Mouse (Mus musculus): ENCODE results near the gene Desi1. TPM values are rescaled to one million over a fixed set of nuclear protein-coding genes. Genes with fewer than 3 reads are reported as not detected.

Gene Desi1
- polyA plus RNA-seq, 2 experiments from 2014 or later: 10.1 to 16.2 TPM

DNA sequence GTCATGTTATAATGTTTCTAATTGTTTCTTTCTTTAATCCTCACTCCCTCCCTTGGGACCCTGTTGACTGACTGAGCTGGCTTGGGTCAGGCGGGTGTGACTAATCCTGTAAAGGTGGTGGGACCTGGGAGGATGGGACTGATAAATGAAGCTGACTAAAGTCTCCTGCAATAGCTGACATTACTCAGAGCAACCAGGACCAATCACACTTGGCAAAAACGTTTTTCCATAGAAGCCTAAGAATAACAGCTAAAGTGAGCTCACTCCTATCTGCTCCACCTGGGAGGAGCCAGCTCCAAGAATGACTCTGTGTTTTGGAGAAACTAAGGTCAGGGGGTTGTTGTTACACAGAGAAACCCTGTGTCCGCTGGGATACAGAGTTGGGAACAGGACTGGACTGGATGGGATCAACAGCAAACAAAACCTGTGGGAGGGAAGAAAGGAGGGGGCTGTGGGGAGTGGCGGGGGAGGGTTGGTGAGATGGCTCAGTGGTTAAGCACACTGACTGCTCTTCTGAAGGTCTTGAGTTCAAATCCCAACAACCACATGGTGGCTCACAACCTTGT is 68.6 kb downstream of the Desi1 start:
- ATAC-seq: no peak

DNA sequence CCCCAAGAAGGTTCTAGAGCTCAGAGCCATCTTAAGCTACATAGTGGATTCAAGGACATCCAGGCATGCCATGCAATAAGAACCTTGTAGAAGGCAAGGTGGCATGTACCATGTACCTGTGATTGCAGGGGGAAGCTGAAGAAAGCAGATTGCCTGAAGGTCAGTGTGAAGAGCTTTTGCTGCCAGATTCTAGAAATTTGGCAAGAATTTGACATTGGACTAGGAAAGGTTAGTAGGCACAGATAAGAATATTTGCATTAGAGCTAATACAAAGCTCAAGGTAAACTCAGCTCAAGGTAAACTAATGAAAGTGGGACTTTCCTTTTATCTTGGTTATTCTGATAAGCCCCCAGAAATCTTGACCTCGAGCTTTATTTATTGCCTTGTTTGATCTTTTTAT is 69.4 kb downstream of the Desi1 start:
- no peak for ATAC-seq

DNA sequence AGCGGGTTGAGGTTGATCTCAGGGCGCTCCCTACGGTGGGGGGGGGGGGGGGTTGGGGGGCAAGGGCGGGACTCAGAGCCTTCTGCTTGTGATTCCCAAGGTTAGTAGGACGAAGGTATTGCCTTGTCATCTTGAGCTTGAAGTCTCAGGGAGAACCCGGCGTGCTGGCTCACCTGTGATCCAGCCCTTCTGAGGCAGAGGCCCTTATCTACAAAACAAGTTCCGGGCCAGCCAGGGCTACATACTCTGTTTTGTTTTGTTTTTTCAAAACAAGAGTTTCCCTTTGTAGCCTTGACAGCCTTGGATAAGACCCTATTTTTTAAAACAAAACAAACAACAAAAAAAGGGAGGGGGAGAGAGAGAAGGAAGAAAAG is 72.6 kb downstream of the Desi1 start:
- peak; percentile 4 for ATAC-seq

DNA sequence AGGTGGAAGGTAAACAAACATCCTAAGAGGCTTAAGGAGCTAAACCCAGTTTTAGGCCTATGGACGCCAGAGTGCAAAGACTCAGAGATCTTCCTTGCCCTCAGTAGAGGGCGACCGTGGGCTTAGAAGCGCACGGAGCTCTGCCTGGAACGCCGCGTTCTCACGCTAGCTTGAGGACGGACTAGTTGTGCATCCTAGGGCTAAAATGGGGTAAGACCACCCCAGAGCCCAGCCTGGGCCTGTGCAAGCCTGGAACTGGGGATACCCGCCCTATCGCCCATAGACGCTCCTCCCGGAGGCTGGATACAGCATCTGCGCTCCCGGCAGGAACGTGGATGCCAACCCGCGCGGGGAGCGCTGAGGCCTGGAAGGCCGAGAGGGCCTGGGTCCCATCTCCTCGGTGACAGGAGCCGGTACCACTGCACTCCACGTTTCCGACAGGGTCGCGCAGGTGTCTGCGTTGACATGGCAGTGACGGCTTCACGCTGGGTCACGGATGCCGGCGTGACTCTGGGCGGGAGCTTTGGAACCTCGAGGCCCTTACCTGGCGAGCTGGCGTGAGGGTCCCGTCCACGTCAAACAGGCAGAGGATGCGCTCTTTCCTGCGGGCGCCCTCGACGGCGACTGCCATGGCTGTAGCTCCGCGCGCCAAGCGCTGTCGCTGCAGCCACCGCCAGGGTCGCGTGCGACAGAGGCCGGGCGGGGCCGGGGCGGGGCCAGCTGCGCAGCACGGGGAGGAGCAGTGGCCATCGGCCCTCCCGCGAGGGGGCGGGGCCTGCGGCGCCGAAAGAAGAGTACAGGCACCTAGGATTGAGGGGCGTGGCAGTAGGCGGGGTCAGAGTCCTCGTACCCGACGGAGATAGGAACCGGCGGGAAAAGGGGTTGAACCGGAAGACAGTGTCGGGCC is 73.2 kb downstream of the Desi1 start, which contains the start of gene Pmm1:
TSS of gene Pmm1 (minus strand) at position 760 of the 907 bp plus-strand sequence.
- ATAC-seq: peak; percentile 91

GRCm38 (mm10) chr15:81958906-81959305 is 74.8 kb downstream of the Desi1 start:
- no peak for ATAC-seq

- no peak for ATAC-seq
These were observed 76.1 kb downstream of the Desi1 start for GRCm38 (mm10) chr15:81957598-81957997.

DNA sequence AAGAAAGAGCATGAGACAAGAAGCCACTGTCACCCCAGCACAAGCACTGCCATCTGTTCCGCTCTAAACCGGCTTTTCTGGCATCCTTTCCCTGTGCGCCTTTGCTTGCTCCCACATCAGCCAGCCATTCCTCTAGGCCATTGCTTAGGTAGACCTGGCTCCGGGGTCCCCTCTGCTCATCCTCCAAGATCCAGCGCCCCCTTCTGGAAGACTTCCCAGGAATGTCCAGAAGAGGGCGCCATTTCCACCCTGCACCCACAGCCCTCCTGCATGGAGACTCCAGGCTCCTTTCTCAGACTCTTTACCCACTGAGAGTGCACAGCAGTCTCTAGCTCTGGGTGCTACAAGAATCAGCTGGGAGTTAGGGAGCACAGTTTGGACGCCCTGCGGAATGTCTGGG is 77.2 kb downstream of the Desi1 start:
- no peak for ATAC-seq

- no peak for ATAC-seq
These were observed 78.2 kb downstream of the Desi1 start for GRCm38 (mm10) chr15:81955414-81955813.

- ATAC-seq: no peak
These were observed 78.9 kb downstream of the Desi1 start for GRCm38 (mm10) chr15:81954716-81955115.

- ATAC-seq: no peak
These were observed 79.5 kb downstream of the Desi1 start for GRCm38 (mm10) chr15:81954151-81954583.

DNA sequence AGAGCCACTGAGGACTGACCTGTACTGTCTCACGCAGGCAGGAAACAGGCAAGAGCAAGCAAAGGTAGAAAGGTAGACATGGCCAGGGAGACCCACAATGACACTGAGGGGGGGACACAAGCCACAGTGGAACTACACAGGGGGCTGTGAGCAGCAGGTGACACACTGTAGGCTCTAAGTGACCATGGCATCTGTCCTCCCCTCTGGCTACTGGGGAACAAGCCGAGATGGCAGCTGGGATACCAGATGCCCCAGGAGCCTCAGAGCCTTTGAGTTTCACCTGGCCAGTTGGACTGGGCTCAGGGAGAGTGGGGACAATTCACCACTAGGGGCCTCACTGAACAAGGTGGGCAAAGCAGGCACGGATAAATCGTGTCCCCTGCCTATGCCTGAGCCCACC is 81.4 kb downstream of the Desi1 start:
- no peak for ATAC-seq

- no peak for ATAC-seq
These were observed 82.5 kb downstream of the Desi1 start for GRCm38 (mm10) chr15:81951159-81951558.

DNA sequence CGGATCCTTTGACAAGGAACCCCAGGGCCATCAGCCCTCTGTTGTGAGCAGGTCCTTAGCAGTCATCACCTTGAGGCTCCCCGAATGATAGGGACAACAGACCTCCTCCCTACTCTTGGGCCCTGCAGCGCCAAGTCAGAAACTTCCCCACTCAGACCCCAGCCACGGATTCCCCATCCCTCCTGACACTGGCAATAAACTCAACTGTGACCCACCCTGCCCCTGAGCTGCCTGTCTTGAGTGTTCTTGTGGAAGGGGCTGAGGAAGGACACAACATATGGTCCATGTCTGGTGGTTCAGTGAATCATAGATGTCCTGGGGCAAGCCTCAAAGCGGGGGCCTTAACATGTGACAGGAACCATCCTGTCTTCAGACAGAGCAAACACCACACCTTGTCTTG is 82.9 kb downstream of the Desi1 start:
- ATAC-seq: no peak

- no peak for ATAC-seq
These were observed 84.1 kb downstream of the Desi1 start for GRCm38 (mm10) chr15:81949476-81950131.

DNA sequence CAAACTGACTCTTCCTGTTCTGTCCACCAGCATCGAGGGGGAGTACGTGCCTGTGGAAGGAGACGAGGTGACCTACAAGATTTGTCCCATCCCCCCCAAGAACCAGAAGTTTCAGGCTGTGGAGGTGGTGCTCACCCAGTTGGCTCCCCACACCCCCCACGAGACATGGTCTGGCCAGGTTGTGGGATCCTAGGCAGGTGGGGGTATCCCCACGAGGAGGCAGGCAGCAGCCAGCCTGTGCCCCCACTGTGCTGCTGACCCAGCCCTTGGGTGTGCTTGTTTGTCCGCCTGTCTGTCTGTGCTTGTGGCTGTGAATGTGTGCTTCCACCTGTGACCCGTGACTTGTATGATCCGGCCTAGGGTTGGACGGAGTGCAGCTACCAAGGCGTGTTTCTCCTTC is 84.6 kb downstream of the Desi1 start:
- no peak for ATAC-seq

GRCm38 (mm10) chr15:81943176-81943749 is 90.4 kb downstream of the Desi1 start:
- ATAC-seq: no peak

Other genes with a start within 250 kb of the Desi1 start
- gene Tef, start 231.4 kb downstream of the Desi1 start, polyA plus RNA-seq (2017; shearing (Covaris generic)): 1 to 10 TPM; 5.2 to 7.3 TPM
- 10 to 100 TPM; 25.8 to 45.6 TPM for gene Tob2, start 175.1 kb downstream of the Desi1 start, polyA plus RNA-seq (2017; shearing (Covaris generic))
- 100 to 1,000 TPM in 1 of 2 experiments, 10 to 100 TPM in 1; 91.8 to 102 TPM for gene Phf5a, start 162.0 kb downstream of the Desi1 start, polyA plus RNA-seq (2017; shearing (Covaris generic))
- gene Aco2, start 161.6 kb downstream of the Desi1 start, polyA plus RNA-seq (2017; shearing (Covaris generic)): 100 to 1,000 TPM in 1 of 2 experiments, 10 to 100 TPM in 1; 84.4 to 105 TPM
- gene Polr3h, start 107.6 kb downstream of the Desi1 start, polyA plus RNA-seq (2017; shearing (Covaris generic)): 10 to 100 TPM; 21.1 to 31.2 TPM
- not detected for gene Csdc2, start 97.1 kb downstream of the Desi1 start, polyA plus RNA-seq (2017; shearing (Covaris generic))
- gene Pmm1, start 72.9 kb downstream of the Desi1 start, polyA plus RNA-seq (2017; shearing (Covaris generic)): 10 to 100 TPM; 22.5 to 24.6 TPM
- not detected for gene 1700029P11Rik, start 53.3 kb downstream of the Desi1 start, polyA plus RNA-seq (2017; shearing (Covaris generic))
- gene Xrcc6, start 46.0 kb downstream of the Desi1 start, polyA plus RNA-seq (2017; shearing (Covaris generic)): 10 to 100 TPM; 50.9 to 58.1 TPM
- 100 to 1,000 TPM; 170 to 212 TPM for gene Snu13, start 13.7 kb upstream of the Desi1 start, polyA plus RNA-seq (2017; shearing (Covaris generic))
- gene 4930407I10Rik, start 25.3 kb upstream of the Desi1 start, polyA plus RNA-seq (2017; shearing (Covaris generic)): not detected
- gene Mei1, start 36.1 kb upstream of the Desi1 start, polyA plus RNA-seq (2017; shearing (Covaris generic)): not detected
- 10 to 100 TPM; 23.4 to 28.1 TPM for gene Ccdc134, start 94.1 kb upstream of the Desi1 start, polyA plus RNA-seq (2017; shearing (Covaris generic))
- 10 to 100 TPM; 32.6 to 51.4 TPM for gene Srebf2, start 113.3 kb upstream of the Desi1 start, polyA plus RNA-seq (2017; shearing (Covaris generic))
- gene Shisa8, start 179.0 kb upstream of the Desi1 start, polyA plus RNA-seq (2017; shearing (Covaris generic)): not detected
- gene Tnfrsf13c, start 190.5 kb upstream of the Desi1 start, polyA plus RNA-seq (2017; shearing (Covaris generic)): 10 to 100 TPM in 1 of 2 experiments, 1 to 10 TPM in 1; 2.5 to 10.9 TPM
- gene Cenpm, start 210.9 kb upstream of the Desi1 start, polyA plus RNA-seq (2017; shearing (Covaris generic)): 10 to 100 TPM; 21.6 to 34.7 TPM
- gene 1500009C09Rik, start 218.5 kb upstream of the Desi1 start, polyA plus RNA-seq (2017; shearing (Covaris generic)): not detected
- gene Sept3, start 241.0 kb upstream of the Desi1 start, polyA plus RNA-seq (2017; shearing (Covaris generic)): not detected

All from activated CD4-positive, CD25-positive, alpha-beta regulatory T cell, adult 4 months (primary cell).